Mouse (Mus musculus) kidney, adult 2 months (tissue): Measurements from ENCODE around the gene Tmem192. TPM values are rescaled to one million over a fixed set of nuclear protein-coding genes. Genes with fewer than 3 reads are reported as not detected.
A peak's percentile ranks its signal among the peaks of the same experiment; 100 is the strongest.

Source experiments
- DNase-seq: peaks from one replicate; pipeline ENCODE4 v3.0.0; 2021
- H3K27ac ChIP-seq: fragments of 200-500 bp; 2 replicates; pipeline ENCODE4 v1.5.1; 2012; ENCODE audit warnings: low read depth, low read length, control low read depth, inconsistent platforms; ENCODE audit not compliant: insufficient read depth
- H3K27me3 ChIP-seq: fragments of 200-500 bp; replicated peaks from 2 replicates; pipeline ENCODE4 v1.6.1; 2012; ENCODE audit warnings: mild to moderate bottlenecking, moderate library complexity, low read length, inconsistent platforms; ENCODE audit not compliant: control insufficient read depth, insufficient read depth
- H3K36me3 ChIP-seq: fragments of 200-500 bp; 2 replicates; pipeline ENCODE4 v1.6.1; 2012; ENCODE audit warnings: mild to moderate bottlenecking, moderate library complexity, low read length, inconsistent platforms; ENCODE audit not compliant: control insufficient read depth, insufficient read depth
- H3K4me1 ChIP-seq: fragments of 200-500 bp; 2 replicates; pipeline ENCODE4 v1.6.1; 2011; ENCODE audit warnings: low read length; ENCODE audit not compliant: control insufficient read depth, insufficient read depth
- H3K4me3 ChIP-seq: fragments of 200-500 bp; 2 replicates; pipeline ENCODE4 v1.5.1; 2011; ENCODE audit warnings: mild to moderate bottlenecking, low read depth, low read length, control low read depth; ENCODE audit not compliant: insufficient read depth
- CTCF ChIP-seq: fragments of 200-500 bp; conservative IDR thresholded peaks from 2 replicates; pipeline ENCODE4 v1.5.1; 2011; ENCODE audit warnings: low read depth, mild to moderate bottlenecking, control low read depth, low read length, moderate library complexity, mixed read lengths; ENCODE audit not compliant: insufficient read depth, insufficient read length
- POLR2A ChIP-seq: fragments of 200-500 bp; IDR thresholded peaks from one replicate; pipeline ENCODE4 v1.6.1; 2011; ENCODE audit warnings: low read depth, low read length, control low read depth
- WGBS: fragments of 180-500 bp; shearing (Covaris S2); methylation state at CpG from one replicate; pipeline ENCODE4 v1.1.7; 2018; 5-methylcytosine and 5-hydroxymethylcytosine counted together
- polyA plus RNA-seq: library from polyadenylated mRNA; depleted of rRNA; stranded (reverse); fragments of >200 nt; gene quantifications from 2 replicates; pipeline ENCODE4 v1.2.3, GENCODE M21; 2012; rRNA removed

The Tmem192 gene
- 82.6 and 83.5 TPM in 2 replicates for polyA plus RNA-seq

DNA sequence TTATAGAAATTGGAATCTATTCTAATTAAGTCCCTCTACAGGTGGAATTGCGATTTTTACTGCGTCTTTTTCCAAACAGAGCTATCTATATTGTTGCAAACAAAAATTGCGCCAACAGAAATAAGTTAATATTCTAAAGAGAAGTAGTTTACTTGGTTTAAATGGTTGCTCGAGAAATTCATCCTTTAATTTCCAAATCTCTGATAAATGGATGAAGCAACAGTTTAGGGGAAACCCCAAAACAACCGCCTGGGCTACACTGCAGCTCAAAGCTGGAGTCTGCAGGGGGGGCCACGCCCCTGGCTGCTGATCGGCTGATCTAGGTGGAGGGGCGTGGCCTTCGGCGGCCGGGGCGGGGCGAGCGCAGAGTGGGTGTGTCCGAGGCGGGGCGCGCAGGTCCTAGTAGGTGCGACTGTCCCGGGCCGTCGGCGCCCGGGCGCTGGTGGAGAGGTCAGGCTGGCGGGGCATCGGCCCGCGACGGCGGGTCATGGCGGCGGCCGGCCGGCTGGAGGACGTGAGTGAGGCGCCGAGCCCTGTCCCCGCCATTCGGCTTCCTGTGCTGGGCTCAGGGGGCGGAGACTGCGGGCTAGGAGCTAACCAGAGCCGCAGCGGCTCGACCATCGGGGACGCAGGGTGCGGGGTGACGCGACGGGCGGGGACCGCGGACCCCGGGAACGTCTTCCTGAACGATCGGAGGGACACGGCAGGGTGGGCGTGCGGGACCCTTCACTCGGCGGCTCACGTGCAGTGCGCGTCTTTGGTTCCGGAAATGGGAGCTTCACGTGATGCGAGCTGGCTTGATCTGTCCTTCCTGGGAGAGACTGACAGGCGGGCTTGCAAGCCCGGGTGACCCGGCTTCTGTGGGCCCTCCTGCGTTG is at the start of gene Tmem192:
Gene Tmem192, plus strand, starts transcription at position 366 of the 878 bp plus-strand sequence.
- H3K36me3 ChIP-seq, result no peaks in the 10 kb centered on the region
- TF ChIP-seq POLR2A, result no peak
- peak within 1 kb of the TSS; percentile 86 for H3K27ac ChIP-seq
- peak within 1 kb of the TSS; percentile 73 for H3K4me3 ChIP-seq
- peak; percentile 98 for DNase-seq
- no peaks in the 10 kb centered on the region for H3K27me3 ChIP-seq
- H3K4me1 ChIP-seq, result no peaks in the 10 kb centered on the region
- WGBS, result under 1% methylated on average over 71 of the region's 73 CpGs

DNA sequence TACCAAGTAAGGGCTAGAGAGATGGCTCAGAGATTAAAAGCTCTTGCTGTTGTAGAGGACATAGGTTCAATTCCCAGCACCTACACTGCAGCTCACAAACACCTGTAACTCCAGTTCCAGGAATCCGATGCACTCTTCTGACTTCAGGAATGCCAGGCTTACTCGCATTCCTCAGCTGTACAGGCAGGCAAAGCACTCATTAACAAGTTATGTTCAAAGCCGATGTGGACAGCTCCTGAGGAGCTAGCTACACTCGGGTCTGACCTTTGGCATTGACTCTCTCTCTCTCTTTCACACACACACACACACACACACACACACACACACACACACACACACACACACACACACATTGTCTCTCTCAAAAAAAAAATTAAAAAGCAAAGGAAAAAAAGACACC is 48.3 kb upstream of the Tmem192 start:
- Histone ChIP-seq H3K27me3 (no peaks in the 10 kb centered on the region), H3K4me1 (no peaks in the 10 kb centered on the region), H3K27ac (no peak overlapping the region), H3K36me3 (no peaks in the 10 kb centered on the region), H3K4me3 (no peak overlapping the region)
- no peak for TF ChIP-seq CTCF
- 22% methylated on average over 4 of the region's 4 CpGs for WGBS
- peak; percentile 71 for DNase-seq

GRCm38 (mm10) chr8:64900645-64901044 is 46.3 kb upstream of the Tmem192 start:
- WGBS, result 72% methylated on average over 3 of the region's 3 CpGs
- Histone ChIP-seq H3K4me1 (no peaks in the 10 kb centered on the region), H3K36me3 (no peaks in the 10 kb centered on the region), H3K4me3 (no peak overlapping the region), H3K27ac (0 out of 2 replicates have a peak overlapping the region, but pooled peaks have one; percentile 52), H3K27me3 (no peaks in the 10 kb centered on the region)
- DNase-seq, result peak; percentile 38
- TF ChIP-seq POLR2A (no peak), CTCF (no peak)

DNA sequence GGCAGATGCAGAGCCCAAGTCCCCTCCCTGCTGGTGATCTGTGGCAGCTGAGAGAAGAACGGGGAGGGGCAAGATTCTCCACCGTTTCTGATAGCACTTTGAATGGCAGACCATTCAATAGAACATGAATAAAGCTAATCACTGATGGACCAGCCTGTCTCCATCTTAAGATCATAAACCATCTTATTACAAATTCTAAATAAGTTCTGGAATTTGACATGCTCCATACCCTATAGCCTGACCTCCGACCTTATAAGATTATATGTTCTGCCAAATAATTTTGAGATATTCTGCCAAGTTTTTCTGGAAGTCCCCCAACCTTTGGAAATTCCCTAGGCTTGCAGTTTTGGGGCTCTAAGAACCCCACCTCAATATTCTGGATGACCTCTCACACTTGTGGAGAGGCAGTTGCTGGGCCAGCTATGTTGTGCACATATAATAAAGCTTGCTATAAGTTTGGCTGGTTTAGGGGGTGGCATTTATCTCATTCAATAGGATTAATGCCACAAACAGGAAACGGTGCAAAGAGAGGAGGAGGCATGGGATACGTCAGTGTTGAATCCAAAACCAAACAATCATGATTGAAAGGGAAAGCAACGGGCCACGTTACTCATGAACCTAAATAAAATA is 45.3 kb upstream of the Tmem192 start:
- no peak overlapping the region for H3K4me3 ChIP-seq
- DNase-seq, result no peak
- H3K27me3 ChIP-seq, result no peaks in the 10 kb centered on the region
- WGBS, result 57% methylated on average over 7 of the region's 7 CpGs
- no peak overlapping the region for H3K27ac ChIP-seq
- H3K36me3 ChIP-seq, result no peaks in the 10 kb centered on the region
- H3K4me1 ChIP-seq, result no peaks in the 10 kb centered on the region
- TF ChIP-seq CTCF, result no peak
- no peak for TF ChIP-seq POLR2A

DNA sequence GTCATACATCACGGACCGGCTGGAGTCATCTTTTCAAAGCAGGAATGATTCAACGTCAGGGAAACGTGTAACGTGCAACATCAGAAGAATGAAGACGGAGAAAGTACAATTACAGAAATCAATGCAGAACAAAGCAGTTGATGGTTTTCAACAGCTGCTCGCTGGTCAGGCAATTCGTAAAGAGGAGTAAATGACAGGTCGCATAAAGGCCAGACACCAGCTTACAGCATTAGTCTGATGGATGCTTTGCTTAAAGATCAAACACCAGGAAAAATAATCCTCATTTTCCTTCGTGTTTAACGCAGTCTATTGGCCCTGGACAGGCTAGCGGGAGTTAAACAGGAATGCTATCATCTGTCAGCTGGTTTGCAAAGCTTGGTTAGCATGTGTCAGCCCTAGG is 44.8 kb upstream of the Tmem192 start:
- WGBS, result 65% methylated on average over 12 of the region's 12 CpGs
- no peak for DNase-seq
- Histone ChIP-seq H3K27ac (no peak overlapping the region), H3K4me3 (no peak overlapping the region), H3K36me3 (no peaks in the 10 kb centered on the region), H3K4me1 (no peaks in the 10 kb centered on the region), H3K27me3 (no peaks in the 10 kb centered on the region)
- TF ChIP-seq CTCF, result no peak
- no peak for TF ChIP-seq POLR2A

GRCm38 (mm10) chr8:64903778-64904177 is 43.2 kb upstream of the Tmem192 start:
- Histone ChIP-seq H3K27ac (no peak overlapping the region), H3K4me3 (no peak overlapping the region), H3K4me1 (no peaks in the 10 kb centered on the region), H3K27me3 (no peaks in the 10 kb centered on the region), H3K36me3 (no peaks in the 10 kb centered on the region)
- DNase-seq, result peak; percentile 11
- TF ChIP-seq POLR2A (no peak), CTCF (no peak)
- 64% methylated on average over 3 of the region's 3 CpGs for WGBS

DNA sequence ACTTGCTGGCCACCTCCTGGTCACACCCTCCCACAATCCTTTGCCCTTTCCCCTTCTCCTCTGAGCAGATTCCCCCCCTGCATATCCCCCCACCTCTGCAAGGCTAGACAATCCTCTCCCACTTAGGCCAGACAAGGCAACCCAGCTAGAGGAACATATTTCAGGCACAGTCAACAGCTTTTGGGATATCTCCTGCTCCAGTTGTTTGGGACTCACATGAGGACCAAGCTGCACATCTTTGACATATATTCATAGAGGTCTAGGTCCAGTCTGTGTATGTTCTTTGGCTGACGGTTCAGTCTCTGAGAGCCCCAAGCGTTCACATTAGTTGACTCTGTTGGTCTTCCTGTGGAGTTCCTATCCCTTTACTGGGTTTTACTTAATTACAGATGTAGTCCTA is 37.0 kb upstream of the Tmem192 start:
- H3K27ac ChIP-seq, result no peak overlapping the region
- no peaks in the 10 kb centered on the region for H3K4me1 ChIP-seq
- no peak overlapping the region for H3K4me3 ChIP-seq
- no peaks in the 10 kb centered on the region for H3K36me3 ChIP-seq
- no peak for DNase-seq
- TF ChIP-seq POLR2A (no peak), CTCF (no peak)
- WGBS, result 92% methylated on average over 2 of the region's 2 CpGs
- H3K27me3 ChIP-seq, result no peaks in the 10 kb centered on the region
